Mouse (Mus musculus) R1 (cell line): ENCODE measurements around the gene Ogfod2.
A peak's percentile ranks its signal among the peaks of the same experiment; 100 is the strongest.

Source experiments
- DNase-seq: peaks from one replicate; pipeline ENCODE4 v3.0.0-alpha.2; 2018; ENCODE audit warnings: low read depth, low spot score

Ogfod2 gene

GRCm38 (mm10) chr5:124095077-124095581 is 17.0 kb upstream of the Ogfod2 start:
- no peak for DNase-seq

GRCm38 (mm10) chr5:124095596-124096232 is 16.4 kb upstream of the Ogfod2 start, which contains the start of gene Abcb9:
Gene Abcb9 (minus strand): TSS chr5:124095798.
- peak; percentile 96 for DNase-seq

- DNase-seq = no peak
Measured at GRCm38 (mm10) chr5:124098923-124099322, 13.2 kb upstream of the Ogfod2 start.

GRCm38 (mm10) chr5:124100128-124101044 is 11.7 kb upstream of the Ogfod2 start:
- DNase-seq = no peak

GRCm38 (mm10) chr5:124102326-124102725 is 9.8 kb upstream of the Ogfod2 start:
- no peak for DNase-seq

- DNase-seq = no peak
Measured at GRCm38 (mm10) chr5:124103020-124103419, 9.1 kb upstream of the Ogfod2 start.

- DNase-seq = no peak
Measured at GRCm38 (mm10) chr5:124103552-124103951, 8.5 kb upstream of the Ogfod2 start.

- no peak for DNase-seq
Measured at GRCm38 (mm10) chr5:124111077-124111741, 888 bp upstream of the Ogfod2 start.

- DNase-seq = no peak
Measured at GRCm38 (mm10) chr5:124112531-124112930, 434 bp downstream of the Ogfod2 start.

- peak; percentile 52 for DNase-seq
Measured at GRCm38 (mm10) chr5:124113030-124113429, 933 bp downstream of the Ogfod2 start.

- DNase-seq = no peak
Measured at GRCm38 (mm10) chr5:124114276-124115025, 2.4 kb downstream of the Ogfod2 start.

GRCm38 (mm10) chr5:124115531-124115930 is 3.4 kb downstream of the Ogfod2 start:
- no peak for DNase-seq

- DNase-seq = peak; percentile 84
Measured at GRCm38 (mm10) chr5:124115990-124116845, 4.1 kb downstream of the Ogfod2 start, which contains the start of gene Arl6ip4. Gene Arl6ip4 (plus strand): TSS chr5:124116089.

GRCm38 (mm10) chr5:124119204-124119603 is 7.1 kb downstream of the Ogfod2 start:
- no peak for DNase-seq

- DNase-seq = no peak
Measured at GRCm38 (mm10) chr5:124122357-124122756, 10.3 kb downstream of the Ogfod2 start.

GRCm38 (mm10) chr5:124125093-124125492 is 13.0 kb downstream of the Ogfod2 start:
- no peak for DNase-seq

- no peak for DNase-seq
Measured at GRCm38 (mm10) chr5:124134261-124134660, 22.2 kb downstream of the Ogfod2 start.

GRCm38 (mm10) chr5:124138066-124138465 is 26.0 kb downstream of the Ogfod2 start:
- DNase-seq = no peak

- DNase-seq = no peak
Measured at GRCm38 (mm10) chr5:124149028-124149427, 36.9 kb downstream of the Ogfod2 start.

- no peak for DNase-seq
Measured at GRCm38 (mm10) chr5:124150895-124151294, 38.8 kb downstream of the Ogfod2 start.
